Mouse (Mus musculus): ENCODE measurements around the gene Maff. TPM values are rescaled to one million over a fixed set of nuclear protein-coding genes. Genes with fewer than 3 reads are reported as not detected.

Maff gene
- polyA plus RNA-seq, 1 experiment = 15.6 TPM

- TF ChIP-seq REST (IDR thresholded peaks at IDR 0.05; ENCODE audit: insufficient read depth, insufficient read length) = no peak
- no peak for TF ChIP-seq TCF3 (IDR thresholded peaks at IDR 0.05; ENCODE audit: insufficient read length, low read depth)
- TF ChIP-seq USF1 (IDR thresholded peaks at IDR 0.05; ENCODE audit: low read depth) = no peak
- TF ChIP-seq SRF (IDR thresholded peaks at IDR 0.05; ENCODE audit: control insufficient read depth, insufficient read length, low read depth) = no peak
- no peak for TF ChIP-seq TCF12 (IDR thresholded peaks at IDR 0.05; ENCODE audit: insufficient read depth, poor library complexity, severe bottlenecking)
- no peak for TF ChIP-seq MAX (IDR thresholded peaks at IDR 0.05; ENCODE audit: low read depth)
- TF ChIP-seq POLR2AphosphoS2 (IDR thresholded peaks at IDR 0.05; ENCODE audit: insufficient read length, low read depth) = no peak
- no peak for TF ChIP-seq CEBPB (IDR thresholded peaks at IDR 0.05; ENCODE audit: insufficient read depth, poor library complexity, severe bottlenecking)
- TF ChIP-seq MYOG (IDR thresholded peaks at IDR 0.05; ENCODE audit: control insufficient read depth in 1 of 3, insufficient read depth in 1 of 3, insufficient read length in 2 of 3, low read depth in 2 of 3) = no peak
- TF ChIP-seq POLR2A (IDR thresholded peaks at IDR 0.05; ENCODE audit: insufficient read length, low read depth) = no peak
- TF ChIP-seq MYOD1 (IDR thresholded peaks at IDR 0.05; ENCODE audit: control insufficient read depth in 1 of 3, insufficient read length in 2 of 3, low read depth in 2 of 3) = no peak
- no peak for TF ChIP-seq E2F4 (IDR thresholded peaks at IDR 0.05; ENCODE audit: insufficient read depth)
- Histone ChIP-seq H3ac (ENCODE audit: control insufficient read depth, insufficient read length) (no peak overlapping the region), H3K79me2 (ENCODE audit: control insufficient read depth, insufficient read depth) (peaks cover 10% of the 10 kb centered on the region), H3K36me3 (ENCODE audit: control insufficient read depth, insufficient read depth) (no peaks in the 10 kb centered on the region), H3K4me2 (ENCODE audit: low read depth) (peak overlapping the region; percentile 1), H3K4me3 (no peak overlapping the region), H3K27me3 (ENCODE audit: control insufficient read depth, insufficient read depth, insufficient read length) (no peaks in the 10 kb centered on the region)
Measured at GRCm38 (mm10) chr15:79322991-79323790, 23.2 kb upstream of the Maff start.

- Histone ChIP-seq H3ac (ENCODE audit: control insufficient read depth, insufficient read length) (no peak overlapping the region), H3K36me3 (ENCODE audit: control insufficient read depth, insufficient read depth) (no peaks in the 10 kb centered on the region), H3K27me3 (ENCODE audit: control insufficient read depth, insufficient read depth, insufficient read length) (no peaks in the 10 kb centered on the region), H3K79me2 (ENCODE audit: control insufficient read depth, insufficient read depth) (peaks cover 10% of the 10 kb centered on the region), H3K4me3 (no peak overlapping the region), H3K4me2 (ENCODE audit: low read depth) (peak overlapping the region; percentile 1)
- TF ChIP-seq E2F4 (IDR thresholded peaks at IDR 0.05; ENCODE audit: insufficient read depth) (no peak), CEBPB (IDR thresholded peaks at IDR 0.05; ENCODE audit: insufficient read depth, poor library complexity, severe bottlenecking) (no peak), SRF (IDR thresholded peaks at IDR 0.05; ENCODE audit: control insufficient read depth, insufficient read length, low read depth) (no peak), POLR2A (IDR thresholded peaks at IDR 0.05; ENCODE audit: insufficient read length, low read depth) (no peak), POLR2AphosphoS2 (IDR thresholded peaks at IDR 0.05; ENCODE audit: insufficient read length, low read depth) (no peak), MYOG (IDR thresholded peaks at IDR 0.05; ENCODE audit: control insufficient read depth in 1 of 3, insufficient read depth in 1 of 3, insufficient read length in 2 of 3, low read depth in 2 of 3) (peak in 1 of 3 experiments; percentile 39), TCF3 (IDR thresholded peaks at IDR 0.05; ENCODE audit: insufficient read length, low read depth) (no peak)
Measured at GRCm38 (mm10) chr15:79323791-79324155, 22.6 kb upstream of the Maff start.

GRCm38 (mm10) chr15:79324373-79324772 lies 22.0 kb upstream of the Maff start:
- Histone ChIP-seq H3ac (ENCODE audit: control insufficient read depth, insufficient read length) (no peak overlapping the region), H3K4me3 (no peak overlapping the region), H3K27me3 (ENCODE audit: control insufficient read depth, insufficient read depth, insufficient read length) (no peaks in the 10 kb centered on the region), H3K4me2 (ENCODE audit: low read depth) (peak overlapping the region; percentile 1), H3K79me2 (ENCODE audit: control insufficient read depth, insufficient read depth) (peaks cover 10% of the 10 kb centered on the region), H3K36me3 (ENCODE audit: control insufficient read depth, insufficient read depth) (no peaks in the 10 kb centered on the region)
- TF ChIP-seq MYOG (IDR thresholded peaks at IDR 0.05; ENCODE audit: control insufficient read depth in 1 of 3, insufficient read depth in 1 of 3, insufficient read length in 2 of 3, low read depth in 2 of 3) = peak in 2 of 3 experiments; percentile 16 to 83
- peak in 2 of 3 experiments; percentile 0 to 36 for TF ChIP-seq MYOD1 (IDR thresholded peaks at IDR 0.05; ENCODE audit: control insufficient read depth in 1 of 3, insufficient read length in 2 of 3, low read depth in 2 of 3)
- TF ChIP-seq USF1 (IDR thresholded peaks at IDR 0.05; ENCODE audit: low read depth) = no peak
- no peak for TF ChIP-seq POLR2AphosphoS2 (IDR thresholded peaks at IDR 0.05; ENCODE audit: insufficient read length, low read depth)

GRCm38 (mm10) chr15:79325742-79326141 lies 20.7 kb upstream of the Maff start:
- H3K36me3 ChIP-seq (ENCODE audit: control insufficient read depth, insufficient read depth) = no peaks in the 10 kb centered on the region
- peaks cover 10% of the 10 kb centered on the region for H3K79me2 ChIP-seq (ENCODE audit: control insufficient read depth, insufficient read depth)
- H3K27me3 ChIP-seq (ENCODE audit: control insufficient read depth, insufficient read depth, insufficient read length) = no peaks in the 10 kb centered on the region
- H3K4me3 ChIP-seq = no peak overlapping the region
- H3ac ChIP-seq (ENCODE audit: control insufficient read depth, insufficient read length) = no peak overlapping the region
- peak overlapping the region; percentile 96 for H3K4me2 ChIP-seq (ENCODE audit: low read depth)
- TF ChIP-seq REST (IDR thresholded peaks at IDR 0.05; ENCODE audit: insufficient read depth, insufficient read length) (no peak), TCF12 (IDR thresholded peaks at IDR 0.05; ENCODE audit: insufficient read depth, poor library complexity, severe bottlenecking) (no peak), SRF (IDR thresholded peaks at IDR 0.05; ENCODE audit: control insufficient read depth, insufficient read length, low read depth) (no peak), TCF3 (IDR thresholded peaks at IDR 0.05; ENCODE audit: insufficient read length, low read depth) (no peak), USF1 (IDR thresholded peaks at IDR 0.05; ENCODE audit: low read depth) (no peak), E2F4 (IDR thresholded peaks at IDR 0.05; ENCODE audit: insufficient read depth) (no peak)

- TF ChIP-seq E2F4 (IDR thresholded peaks at IDR 0.05; ENCODE audit: insufficient read depth) (no peak), MAX (IDR thresholded peaks at IDR 0.05; ENCODE audit: low read depth) (no peak), TCF3 (IDR thresholded peaks at IDR 0.05; ENCODE audit: insufficient read length, low read depth) (no peak), POLR2AphosphoS2 (IDR thresholded peaks at IDR 0.05; ENCODE audit: insufficient read length, low read depth) (no peak), MYOD1 (IDR thresholded peaks at IDR 0.05; ENCODE audit: control insufficient read depth in 1 of 3, insufficient read length in 2 of 3, low read depth in 2 of 3) (peak in 1 of 3 experiments; percentile 34), USF1 (IDR thresholded peaks at IDR 0.05; ENCODE audit: low read depth) (no peak), POLR2A (IDR thresholded peaks at IDR 0.05; ENCODE audit: insufficient read length, low read depth) (peak; percentile 32), MYOG (IDR thresholded peaks at IDR 0.05; ENCODE audit: control insufficient read depth in 1 of 3, insufficient read depth in 1 of 3, insufficient read length in 2 of 3, low read depth in 2 of 3) (peak in 1 of 3 experiments; percentile 56), TCF12 (IDR thresholded peaks at IDR 0.05; ENCODE audit: insufficient read depth, poor library complexity, severe bottlenecking) (no peak), CEBPB (IDR thresholded peaks at IDR 0.05; ENCODE audit: insufficient read depth, poor library complexity, severe bottlenecking) (no peak), REST (IDR thresholded peaks at IDR 0.05; ENCODE audit: insufficient read depth, insufficient read length) (no peak), SRF (IDR thresholded peaks at IDR 0.05; ENCODE audit: control insufficient read depth, insufficient read length, low read depth) (peak; percentile 17)
- no peaks in the 10 kb centered on the region for H3K36me3 ChIP-seq (ENCODE audit: control insufficient read depth, insufficient read depth)
- peak overlapping the region; percentile 72 for H3K4me3 ChIP-seq
- H3K79me2 ChIP-seq (ENCODE audit: control insufficient read depth, insufficient read depth) = peaks cover 10% of the 10 kb centered on the region
- no peak overlapping the region for H3ac ChIP-seq (ENCODE audit: control insufficient read depth, insufficient read length)
- no peaks in the 10 kb centered on the region for H3K27me3 ChIP-seq (ENCODE audit: control insufficient read depth, insufficient read depth, insufficient read length)
- peak overlapping the region; percentile 96 for H3K4me2 ChIP-seq (ENCODE audit: low read depth)
Measured at GRCm38 (mm10) chr15:79326264-79326663, 20.2 kb upstream of the Maff start.
